Mouse (Mus musculus): ENCODE results near the gene Myo1a. TPM values are rescaled to one million over a fixed set of nuclear protein-coding genes. Genes with fewer than 3 reads are reported as not detected.

Gene Myo1a
- polyA plus RNA-seq, 1 experiment from 2014 or later = 0.14 TPM

DNA sequence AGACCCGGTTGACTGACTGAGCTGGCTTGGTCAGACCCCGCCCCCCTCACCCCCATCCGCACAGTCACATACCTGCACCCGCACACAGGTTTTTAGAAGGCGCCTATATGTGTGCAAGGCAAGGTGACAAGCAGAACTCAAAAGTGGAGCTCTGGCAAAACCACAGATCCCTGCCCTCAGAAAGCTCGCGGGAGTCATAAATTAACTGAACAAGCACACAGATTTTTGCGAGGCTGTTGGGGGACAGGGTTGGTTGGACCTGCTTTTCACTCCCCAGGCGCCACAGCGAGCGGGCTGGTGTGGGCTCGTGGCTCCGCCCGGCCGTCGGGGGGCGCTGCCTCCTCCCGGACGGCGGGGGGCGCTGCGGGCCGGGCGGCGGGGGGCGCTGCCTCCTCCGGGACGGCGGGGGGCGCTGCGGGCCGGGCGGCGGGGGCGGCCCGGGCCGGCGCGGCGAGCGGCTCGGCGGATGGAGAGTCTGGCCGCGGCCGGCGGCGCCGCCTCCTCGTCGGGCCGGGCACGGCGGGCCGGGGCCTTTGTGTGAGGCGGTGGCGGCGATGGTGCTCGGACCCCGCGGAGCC is 34.2 kb downstream of the Myo1a start, which contains the start of gene Zbtb39:
Gene Zbtb39, plus strand, starts transcription at position 456 of the 578 bp plus-strand sequence.
- under 1% methylated on average over 32 of the region's 61 CpGs for WGBS (ENCODE audit: insufficient replicate concordance)
- Histone ChIP-seq H3K4me1 (ENCODE audit: control insufficient read depth, insufficient read depth, low read length) (peaks cover 5% of the 10 kb centered on the region), H3K27ac (ENCODE audit: low read depth, low read length) (peak within 1 kb of the TSS; percentile 74), H3K4me2 (peak within 1 kb of the TSS; percentile 69), H3K4me3 (ENCODE audit: low read depth, low read length) (peak within 1 kb of the TSS; percentile 95), H3K36me3 (ENCODE audit: control insufficient read depth, insufficient read depth, low read length) (peaks cover 17% of the 10 kb centered on the region), H3K9me3 (replicated peaks; ENCODE audit: control insufficient read depth, low read length) (no peaks in the 10 kb centered on the region), H3K9ac (ENCODE audit: low read depth, low read length) (peak within 1 kb of the TSS; percentile 97), H3K27me3 (ENCODE audit: control insufficient read depth, insufficient read depth, low read length) (no peaks in the 10 kb centered on the region)
- ATAC-seq (replicated peaks; ENCODE audit: insufficient number of reproducible peaks, low FRiP score, low TSS enrichment) = peak; percentile 79

GRCm38 (mm10) chr10:127739661-127740161 is 34.7 kb downstream of the Myo1a start:
- peak; percentile 32 for ATAC-seq (replicated peaks; ENCODE audit: insufficient number of reproducible peaks, low FRiP score, low TSS enrichment)

DNA sequence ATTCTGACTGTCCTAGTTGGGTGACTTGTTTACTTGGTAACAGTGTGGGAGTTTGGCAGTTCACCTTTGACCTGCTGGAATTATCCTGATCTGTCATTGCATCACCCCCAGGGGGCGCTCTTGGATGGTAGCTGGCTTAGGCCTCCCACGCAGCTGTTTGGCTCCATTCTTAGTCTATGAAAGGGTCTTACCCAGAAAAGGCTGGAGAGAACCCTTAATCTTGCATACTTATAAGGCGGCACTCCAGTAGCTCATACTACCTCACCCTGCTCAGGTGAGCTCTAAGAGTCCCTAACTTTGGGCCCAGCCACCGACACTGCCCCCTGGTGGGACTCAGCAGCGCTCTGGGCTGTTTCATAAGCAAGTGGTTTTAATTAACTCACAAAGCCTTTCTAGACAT is 39.7 kb downstream of the Myo1a start:
- no peak overlapping the region for H3K9ac ChIP-seq (ENCODE audit: low read depth, low read length)
- no peak overlapping the region for H3K27ac ChIP-seq (ENCODE audit: low read depth, low read length)
- H3K9me3 ChIP-seq (replicated peaks; ENCODE audit: control insufficient read depth, low read length) = no peaks in the 10 kb centered on the region
- WGBS (ENCODE audit: insufficient replicate concordance) = 66% methylated on average over 5 of the region's 5 CpGs
- no peak for ATAC-seq (replicated peaks; ENCODE audit: insufficient number of reproducible peaks, low FRiP score, low TSS enrichment)
- H3K27me3 ChIP-seq (ENCODE audit: control insufficient read depth, insufficient read depth, low read length) = no peaks in the 10 kb centered on the region
- H3K4me1 ChIP-seq (ENCODE audit: control insufficient read depth, insufficient read depth, low read length) = peaks cover 15% of the 10 kb centered on the region
- H3K4me2 ChIP-seq = no peak overlapping the region
- H3K36me3 ChIP-seq (ENCODE audit: control insufficient read depth, insufficient read depth, low read length) = peaks cover 24% of the 10 kb centered on the region
- H3K4me3 ChIP-seq (ENCODE audit: low read depth, low read length) = no peak overlapping the region

More at GRCm38 (mm10) chr10:127739661-127740161, 34.7 kb downstream of the Myo1a start:
- WGBS (ENCODE audit: insufficient replicate concordance) = under 1% methylated on average over 45 of the region's 55 CpGs
- Histone ChIP-seq H3K36me3 (ENCODE audit: control insufficient read depth, insufficient read depth, low read length) (peaks cover 22% of the 10 kb centered on the region), H3K27ac (ENCODE audit: low read depth, low read length) (peak overlapping the region; percentile 74), H3K9me3 (replicated peaks; ENCODE audit: control insufficient read depth, low read length) (no peaks in the 10 kb centered on the region), H3K4me1 (ENCODE audit: control insufficient read depth, insufficient read depth, low read length) (peaks cover 5% of the 10 kb centered on the region), H3K27me3 (ENCODE audit: control insufficient read depth, insufficient read depth, low read length) (no peaks in the 10 kb centered on the region), H3K9ac (ENCODE audit: low read depth, low read length) (peak overlapping the region; percentile 97), H3K4me2 (peak overlapping the region; percentile 69), H3K4me3 (ENCODE audit: low read depth, low read length) (peak overlapping the region; percentile 95)

- H3K9me3 ChIP-seq (replicated peaks; ENCODE audit: control insufficient read depth, low read length) = no peaks in the 10 kb centered on the region
- H3K9ac ChIP-seq (ENCODE audit: low read depth, low read length) = no peak overlapping the region
- H3K4me1 ChIP-seq (ENCODE audit: control insufficient read depth, insufficient read depth, low read length) = peaks cover 11% of the 10 kb centered on the region
- ATAC-seq (replicated peaks; ENCODE audit: insufficient number of reproducible peaks, low FRiP score, low TSS enrichment) = no peak
- H3K4me3 ChIP-seq (ENCODE audit: low read depth, low read length) = no peak overlapping the region
- no peak overlapping the region for H3K27ac ChIP-seq (ENCODE audit: low read depth, low read length)
- H3K36me3 ChIP-seq (ENCODE audit: control insufficient read depth, insufficient read depth, low read length) = peaks cover 24% of the 10 kb centered on the region
- 65% methylated on average over 4 of the region's 5 CpGs for WGBS (ENCODE audit: insufficient replicate concordance)
- H3K4me2 ChIP-seq = no peak overlapping the region
- H3K27me3 ChIP-seq (ENCODE audit: control insufficient read depth, insufficient read depth, low read length) = no peaks in the 10 kb centered on the region
Observed at GRCm38 (mm10) chr10:127745886-127746285, 40.9 kb downstream of the Myo1a start.

GRCm38 (mm10) chr10:127747254-127747653 is 42.3 kb downstream of the Myo1a start:
- 84% methylated on average over 8 of the region's 8 CpGs for WGBS (ENCODE audit: insufficient replicate concordance)
- Histone ChIP-seq H3K4me3 (ENCODE audit: low read depth, low read length) (no peak overlapping the region), H3K4me1 (ENCODE audit: control insufficient read depth, insufficient read depth, low read length) (peaks cover 11% of the 10 kb centered on the region; the same call in 1 of the 2 replicates), H3K9ac (ENCODE audit: low read depth, low read length) (no peak overlapping the region), H3K36me3 (ENCODE audit: control insufficient read depth, insufficient read depth, low read length) (peaks cover 24% of the 10 kb centered on the region), H3K4me2 (peak overlapping the region; percentile 61), H3K27me3 (ENCODE audit: control insufficient read depth, insufficient read depth, low read length) (no peaks in the 10 kb centered on the region), H3K9me3 (replicated peaks; ENCODE audit: control insufficient read depth, low read length) (no peaks in the 10 kb centered on the region), H3K27ac (ENCODE audit: low read depth, low read length) (0 out of 2 replicates have a peak overlapping the region, but pooled peaks have one; percentile 8)
- ATAC-seq (replicated peaks; ENCODE audit: insufficient number of reproducible peaks, low FRiP score, low TSS enrichment) = no peak

GRCm38 (mm10) chr10:127748847-127749612 is 44.1 kb downstream of the Myo1a start:
- no peak; the same call in 1 of the 2 replicates for ATAC-seq (replicated peaks; ENCODE audit: insufficient number of reproducible peaks, low FRiP score, low TSS enrichment)
- H3K36me3 ChIP-seq (ENCODE audit: control insufficient read depth, insufficient read depth, low read length) = peaks cover 8% of the 10 kb centered on the region
- peak overlapping the region; percentile 45 for H3K4me3 ChIP-seq (ENCODE audit: low read depth, low read length)
- no peaks in the 10 kb centered on the region for H3K9me3 ChIP-seq (replicated peaks; ENCODE audit: control insufficient read depth, low read length)
- H3K9ac ChIP-seq (ENCODE audit: low read depth, low read length) = peak overlapping the region; percentile 64
- WGBS (ENCODE audit: insufficient replicate concordance) = 9% methylated on average over 8 of the region's 8 CpGs
- no peaks in the 10 kb centered on the region for H3K27me3 ChIP-seq (ENCODE audit: control insufficient read depth, insufficient read depth, low read length)
- H3K27ac ChIP-seq (ENCODE audit: low read depth, low read length) = peak overlapping the region; percentile 70
- H3K4me2 ChIP-seq = peak overlapping the region; percentile 61
- peaks cover 11% of the 10 kb centered on the region; the same call in 1 of the 2 replicates for H3K4me1 ChIP-seq (ENCODE audit: control insufficient read depth, insufficient read depth, low read length)

- Histone ChIP-seq H3K27ac (ENCODE audit: low read depth, low read length) (peak overlapping the region; percentile 70), H3K4me3 (ENCODE audit: low read depth, low read length) (peak overlapping the region; percentile 45), H3K4me2 (peak overlapping the region; percentile 61), H3K9ac (ENCODE audit: low read depth, low read length) (peak overlapping the region; percentile 64), H3K27me3 (ENCODE audit: control insufficient read depth, insufficient read depth, low read length) (no peaks in the 10 kb centered on the region), H3K9me3 (replicated peaks; ENCODE audit: control insufficient read depth, low read length) (no peaks in the 10 kb centered on the region), H3K36me3 (ENCODE audit: control insufficient read depth, insufficient read depth, low read length) (no peaks in the 10 kb centered on the region; the same call in 1 of the 2 replicates), H3K4me1 (ENCODE audit: control insufficient read depth, insufficient read depth, low read length) (peaks cover 14% of the 10 kb centered on the region; the same call in 1 of the 2 replicates)
- no peak for ATAC-seq (replicated peaks; ENCODE audit: insufficient number of reproducible peaks, low FRiP score, low TSS enrichment)
- 41% methylated on average over 24 of the region's 24 CpGs for WGBS (ENCODE audit: insufficient replicate concordance)
Observed at GRCm38 (mm10) chr10:127750136-127750777, 45.3 kb downstream of the Myo1a start.

GRCm38 (mm10) chr10:127751548-127751947 is 46.6 kb downstream of the Myo1a start, which contains the start of gene Gpr182:
Gpr182 (minus strand) TSS chr10:127751732.
- Histone ChIP-seq H3K4me2 (peak within 1 kb of the TSS; percentile 61), H3K4me3 (ENCODE audit: low read depth, low read length) (peak within 1 kb of the TSS; percentile 45)

More at GRCm38 (mm10) chr10:127751548-127751947, 46.6 kb downstream of the Myo1a start, which contains the start of gene Gpr182:
- H3K36me3 ChIP-seq (ENCODE audit: control insufficient read depth, insufficient read depth, low read length) = no peaks in the 10 kb centered on the region; the same call in 1 of the 2 replicates
- peaks cover 14% of the 10 kb centered on the region; the same call in 1 of the 2 replicates for H3K4me1 ChIP-seq (ENCODE audit: control insufficient read depth, insufficient read depth, low read length)
- H3K9ac ChIP-seq (ENCODE audit: low read depth, low read length) = peak within 1 kb of the TSS; percentile 64
- no peaks in the 10 kb centered on the region for H3K9me3 ChIP-seq (replicated peaks; ENCODE audit: control insufficient read depth, low read length)
- 34% methylated on average over 8 of the region's 8 CpGs for WGBS (ENCODE audit: insufficient replicate concordance)
- ATAC-seq (replicated peaks; ENCODE audit: insufficient number of reproducible peaks, low FRiP score, low TSS enrichment) = no peak
- no peaks in the 10 kb centered on the region for H3K27me3 ChIP-seq (ENCODE audit: control insufficient read depth, insufficient read depth, low read length)
- H3K27ac ChIP-seq (ENCODE audit: low read depth, low read length) = peak within 1 kb of the TSS; percentile 29; the same call in 1 of the 2 replicates

Measured in heart, embryonic 11.5 days (tissue).